Mouse (Mus musculus) heart, embryonic 12.5 days (tissue): Measurements from ENCODE around the gene Hist1h3a. TPM values are rescaled to one million over a fixed set of nuclear protein-coding genes. Genes with fewer than 3 reads are reported as not detected.
A peak's percentile ranks its signal among the peaks of the same experiment; 100 is the strongest.

Source experiments
- ATAC-seq: fragments of 200-750 bp; cut with Nextera tagmentation; 2 replicates; pipeline ENCODE4 v1.8.0; 2017; ENCODE audit warnings: moderate TSS enrichment, moderate library complexity; ENCODE audit not compliant: insufficient number of reproducible peaks, low FRiP score
- H3K27ac ChIP-seq: fragments of 300-500 bp; sonication (generic); 2 replicates; pipeline ENCODE4 v1.5.1; 2016; ENCODE audit warnings: mild to moderate bottlenecking, moderate library complexity; ENCODE audit not compliant: poor library complexity, severe bottlenecking
- H3K27me3 ChIP-seq: fragments of 300-500 bp; sonication (generic); replicated peaks from 2 replicates; pipeline ENCODE4 v1.6.1; 2016; ENCODE audit warnings: mild to moderate bottlenecking, moderate library complexity
- H3K36me3 ChIP-seq: fragments of 300-500 bp; sonication (generic); 2 replicates; pipeline ENCODE4 v1.6.1; 2016; ENCODE audit warnings: mild to moderate bottlenecking, moderate library complexity
- H3K4me1 ChIP-seq: fragments of 300-500 bp; sonication (generic); replicated peaks from 2 replicates; pipeline ENCODE4 v1.6.1; 2016; ENCODE audit warnings: mild to moderate bottlenecking
- H3K4me2 ChIP-seq: fragments of 300-500 bp; sonication (generic); 2 replicates; pipeline ENCODE4 v1.6.1; 2016; ENCODE audit warnings: mild to moderate bottlenecking, moderate library complexity
- H3K4me3 ChIP-seq: fragments of 300-500 bp; sonication (generic); 2 replicates; pipeline ENCODE4 v1.5.1; 2016; ENCODE audit warnings: mild to moderate bottlenecking
- H3K9ac ChIP-seq: fragments of 300-500 bp; sonication (generic); 2 replicates; pipeline ENCODE4 v1.6.1; 2016; ENCODE audit warnings: mild to moderate bottlenecking, moderate library complexity
- H3K9me3 ChIP-seq: fragments of 300-500 bp; sonication (generic); replicated peaks from 2 replicates; pipeline ENCODE4 v1.6.1; 2016; ENCODE audit warnings: mild to moderate bottlenecking, moderate library complexity
- WGBS: fragments of 180-500 bp; shearing (Covaris S2); methylation state at CpG from one replicate; pipeline ENCODE4 v1.1.7; 2016; 5-methylcytosine and 5-hydroxymethylcytosine counted together
- polyA plus RNA-seq: library from polyadenylated mRNA; unstranded; fragments of >200 nt; fragmentation: Nextera tagmentation; extraction: Ambion mirVana; gene quantifications from 2 replicates; pipeline ENCODE4 v1.2.1, GENCODE M21; 2016

Hist1h3a gene
- polyA plus RNA-seq, 1 experiment from 2014 or later: 1.7 TPM

- under 1% methylated on average over 14 of the region's 14 CpGs for WGBS
- Histone ChIP-seq H3K9me3 (no peaks in the 10 kb centered on the region), H3K27ac (peak overlapping the region; percentile 100), H3K9ac (peak overlapping the region; percentile 96), H3K4me1 (peaks cover 7% of the 10 kb centered on the region), H3K4me2 (peak overlapping the region; percentile 96), H3K36me3 (no peaks in the 10 kb centered on the region), H3K4me3 (peak overlapping the region; percentile 68), H3K27me3 (no peaks in the 10 kb centered on the region)
- ATAC-seq: no peak; the same call in 1 of the 2 replicates
Measured at GRCm38 (mm10) chr13:23739922-23740252, 22.3 kb downstream of the Hist1h3a start.

- Histone ChIP-seq H3K4me3 (peak overlapping the region; percentile 68), H3K9me3 (no peaks in the 10 kb centered on the region), H3K36me3 (no peaks in the 10 kb centered on the region), H3K27me3 (no peaks in the 10 kb centered on the region), H3K4me1 (peaks cover 7% of the 10 kb centered on the region), H3K9ac (peak overlapping the region; percentile 96), H3K27ac (peak overlapping the region; percentile 100), H3K4me2 (peak overlapping the region; percentile 96)
- 0% methylated on average over 39 of the region's 39 CpGs for WGBS
- peak; percentile 86 for ATAC-seq
Measured at GRCm38 (mm10) chr13:23739069-23739921, 22.9 kb downstream of the Hist1h3a start.

GRCm38 (mm10) chr13:23738677-23739068 is 23.5 kb downstream of the Hist1h3a start, which contains the start of gene Hist1h1c:
TSS of gene Hist1h1c (plus strand) at chr13:23738808.
- peak within 1 kb of the TSS; percentile 100 for H3K27ac ChIP-seq
- no peaks in the 10 kb centered on the region for H3K9me3 ChIP-seq
- H3K4me2 ChIP-seq: peak within 1 kb of the TSS; percentile 96
- H3K4me3 ChIP-seq: peak within 1 kb of the TSS; percentile 68
- peak within 1 kb of the TSS; percentile 96 for H3K9ac ChIP-seq
- H3K36me3 ChIP-seq: no peaks in the 10 kb centered on the region
- H3K27me3 ChIP-seq: no peaks in the 10 kb centered on the region
- 0% methylated on average over 38 of the region's 38 CpGs for WGBS
- peak; percentile 94 for ATAC-seq
- H3K4me1 ChIP-seq: peaks cover 7% of the 10 kb centered on the region

GRCm38 (mm10) chr13:23738041-23738440 is 24.1 kb downstream of the Hist1h3a start:
- ATAC-seq: no peak
- Histone ChIP-seq H3K4me1 (peaks cover 7% of the 10 kb centered on the region), H3K4me3 (peak overlapping the region; percentile 68), H3K9me3 (no peaks in the 10 kb centered on the region), H3K4me2 (peak overlapping the region; percentile 96), H3K36me3 (no peaks in the 10 kb centered on the region), H3K27ac (peak overlapping the region; percentile 100), H3K27me3 (no peaks in the 10 kb centered on the region), H3K9ac (peak overlapping the region; percentile 96)
- 19% methylated on average over 4 of the region's 4 CpGs for WGBS

GRCm38 (mm10) chr13:23737091-23737490 is 25.1 kb downstream of the Hist1h3a start:
- 86% methylated on average over 5 of the region's 5 CpGs for WGBS
- H3K36me3 ChIP-seq: no peaks in the 10 kb centered on the region
- no peak overlapping the region for H3K27ac ChIP-seq
- no peak overlapping the region for H3K4me3 ChIP-seq
- no peak overlapping the region for H3K9ac ChIP-seq
- no peaks in the 10 kb centered on the region for H3K9me3 ChIP-seq
- H3K4me1 ChIP-seq: peaks cover 7% of the 10 kb centered on the region
- no peak overlapping the region for H3K4me2 ChIP-seq
- H3K27me3 ChIP-seq: no peaks in the 10 kb centered on the region
- no peak for ATAC-seq

- H3K36me3 ChIP-seq: no peaks in the 10 kb centered on the region
- 24% methylated on average over 8 of the region's 8 CpGs for WGBS
- H3K4me3 ChIP-seq: no peak overlapping the region
- H3K9me3 ChIP-seq: no peaks in the 10 kb centered on the region
- H3K27me3 ChIP-seq: no peaks in the 10 kb centered on the region; the same call in 1 of the 2 replicates
- no peak overlapping the region for H3K9ac ChIP-seq
- no peak for ATAC-seq
- H3K4me2 ChIP-seq: no peak overlapping the region
- no peak overlapping the region for H3K27ac ChIP-seq
- H3K4me1 ChIP-seq: peaks cover 10% of the 10 kb centered on the region
Measured at GRCm38 (mm10) chr13:23732156-23732804, 29.9 kb downstream of the Hist1h3a start.

- ATAC-seq: no peak
- Histone ChIP-seq H3K27ac (no peak overlapping the region), H3K27me3 (no peaks in the 10 kb centered on the region; the same call in 1 of the 2 replicates), H3K4me2 (peak overlapping the region; percentile 39; the same call in 1 of the 2 replicates), H3K36me3 (no peaks in the 10 kb centered on the region), H3K9ac (no peak overlapping the region), H3K9me3 (no peaks in the 10 kb centered on the region), H3K4me1 (peaks cover 10% of the 10 kb centered on the region), H3K4me3 (no peak overlapping the region)
- WGBS: 18% methylated on average over 8 of the region's 8 CpGs
Measured at GRCm38 (mm10) chr13:23730479-23730878, 31.7 kb downstream of the Hist1h3a start.

- no peaks in the 10 kb centered on the region for H3K9me3 ChIP-seq
- no peak for ATAC-seq
- no peaks in the 10 kb centered on the region; the same call in 1 of the 2 replicates for H3K27me3 ChIP-seq
- no peaks in the 10 kb centered on the region for H3K36me3 ChIP-seq
- no peak overlapping the region for H3K4me2 ChIP-seq
- no peak overlapping the region for H3K27ac ChIP-seq
- H3K9ac ChIP-seq: no peak overlapping the region
- peaks cover 16% of the 10 kb centered on the region for H3K4me1 ChIP-seq
- H3K4me3 ChIP-seq: no peak overlapping the region
- 89% methylated on average over 5 of the region's 5 CpGs for WGBS
Measured at GRCm38 (mm10) chr13:23729706-23730105, 32.5 kb downstream of the Hist1h3a start.

GRCm38 (mm10) chr13:23729192-23729525 is 33.0 kb downstream of the Hist1h3a start:
- H3K27ac ChIP-seq: no peak overlapping the region
- no peaks in the 10 kb centered on the region; the same call in 1 of the 2 replicates for H3K27me3 ChIP-seq
- no peak overlapping the region for H3K4me2 ChIP-seq
- no peak overlapping the region for H3K4me3 ChIP-seq
- WGBS: 88% methylated on average over 9 of the region's 9 CpGs
- no peak for ATAC-seq
- no peaks in the 10 kb centered on the region for H3K36me3 ChIP-seq
- H3K4me1 ChIP-seq: peaks cover 22% of the 10 kb centered on the region
- no peaks in the 10 kb centered on the region for H3K9me3 ChIP-seq
- no peak overlapping the region for H3K9ac ChIP-seq

- Histone ChIP-seq H3K4me2 (no peak overlapping the region), H3K9me3 (no peaks in the 10 kb centered on the region)
- 71% methylated on average over 18 of the region's 18 CpGs for WGBS
Measured at GRCm38 (mm10) chr13:23728472-23729191, 33.6 kb downstream of the Hist1h3a start.

GRCm38 (mm10) chr13:23725213-23725612 is 37.0 kb downstream of the Hist1h3a start:
- Histone ChIP-seq H3K4me2 (no peak overlapping the region), H3K27ac (no peak overlapping the region), H3K36me3 (no peaks in the 10 kb centered on the region), H3K4me1 (peaks cover 23% of the 10 kb centered on the region), H3K9me3 (0 out of 2 replicates have a peak, but pooled peaks cover 4% of the 10 kb centered on the region), H3K4me3 (no peak overlapping the region), H3K27me3 (no peaks in the 10 kb centered on the region; the same call in 1 of the 2 replicates), H3K9ac (no peak overlapping the region)
- no peak for ATAC-seq
- WGBS: 50% methylated on average over 1 of the region's 1 CpGs

More at GRCm38 (mm10) chr13:23728472-23729191, 33.6 kb downstream of the Hist1h3a start:
- no peak for ATAC-seq
- Histone ChIP-seq H3K27me3 (no peaks in the 10 kb centered on the region; the same call in 1 of the 2 replicates), H3K27ac (no peak overlapping the region), H3K4me1 (peaks cover 27% of the 10 kb centered on the region), H3K9ac (no peak overlapping the region), H3K36me3 (no peaks in the 10 kb centered on the region), H3K4me3 (no peak overlapping the region)
